ENCODE assay signal across 8 mouse cellular contexts in the genomic region with DNA sequence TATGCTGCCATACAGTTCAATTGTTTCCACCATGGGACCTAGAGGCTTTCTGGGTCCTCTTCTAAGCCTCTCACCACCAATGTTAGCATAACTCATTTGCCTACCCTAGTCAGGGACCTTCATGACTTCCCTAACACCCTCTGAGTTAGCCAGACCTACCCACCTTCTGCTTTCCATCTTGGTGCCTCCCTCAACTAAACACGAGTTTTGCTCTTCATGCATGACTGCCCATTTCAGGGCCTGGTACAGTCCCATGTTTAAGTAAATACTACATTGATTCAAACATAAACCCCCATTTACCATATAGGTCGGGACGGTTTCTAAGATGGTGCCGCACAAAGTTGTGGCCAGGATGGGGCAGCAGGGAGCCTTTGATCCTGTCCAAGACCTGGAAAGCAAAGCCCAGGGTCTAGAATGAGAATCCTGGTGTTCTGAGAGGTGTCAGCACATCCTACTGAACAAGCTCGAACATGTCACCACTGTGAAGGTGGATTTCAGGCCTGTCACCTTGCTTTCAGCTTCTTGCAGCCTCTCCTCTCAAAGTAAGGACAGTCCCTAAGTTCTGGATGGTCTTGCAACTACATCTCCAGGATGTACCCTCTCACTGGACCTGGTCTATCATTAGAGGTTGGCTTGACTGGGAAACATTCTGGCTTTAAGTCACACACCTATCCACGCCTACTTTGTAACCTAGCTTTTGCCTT. TPM values are rescaled to one million over a fixed set of nuclear protein-coding genes. Genes with fewer than 3 reads are reported as not detected.
DNase-seq lines count a peak whose midpoint lies in the region; ATAC-seq and TF ChIP-seq lines count a peak whose summit lies in the region.

No protein-coding gene starts in this region.

- H3K36me3 ChIP-seq in heart, embryonic 10.5 days: peaks cover 66% of the 10 kb centered on the region
- H3K36me3 ChIP-seq in neural tube, embryonic 12.5 days: peaks cover 58% of the 10 kb centered on the region
- H3K36me3 ChIP-seq in limb, embryonic 14.5 days (ENCODE audit: control insufficient read depth, insufficient read depth, low read length): peaks cover 63% of the 10 kb centered on the region
- peaks cover 31% of the 10 kb centered on the region for H3K36me3 ChIP-seq in stomach, postnatal 0 days (ENCODE audit: control insufficient read depth, insufficient read depth, low read length)

- TF ChIP-seq POLR2A in limb, embryonic 14.5 days (IDR thresholded peaks at IDR 0.05; ENCODE audit: borderline replicate concordance, extremely low read depth, insufficient read depth, insufficient read length): no peak

- DNase-seq in heart, embryonic 10.5 days (ENCODE audit: low spot score): no peak
- no peak for DNase-seq in heart, adult 18-20 months
- DNase-seq in neural tube, embryonic 10.5 days (ENCODE audit: extremely low spot score, low spot score): no peak
- no peak for DNase-seq in limb, embryonic 14.5 days (ENCODE audit: low spot score)
- no peak for DNase-seq in stomach, postnatal 0 days (ENCODE audit: low spot score)
- DNase-seq in frontal cortex, postnatal 36 days (ENCODE audit: low spot score in 2 of 2): no peak
- DNase-seq in heart, postnatal 10 days: no peak

- H3K4me2 ChIP-seq in neural tube, embryonic 12.5 days (replicated peaks): peak overlapping the region; percentile 93
- peak overlapping the region; percentile 84; the same call in 1 of the 2 replicates for H3K4me2 ChIP-seq in limb, embryonic 14.5 days (replicated peaks; ENCODE audit: low read depth, low read length, severe bottlenecking)
- peak overlapping the region; percentile 97; the same call in 1 of the 2 replicates for H3K4me2 ChIP-seq in stomach, postnatal 0 days (replicated peaks; ENCODE audit: low read depth)

- peaks cover 25% of the 10 kb centered on the region for H3K4me1 ChIP-seq in heart, embryonic 10.5 days
- peaks cover 24% of the 10 kb centered on the region for H3K4me1 ChIP-seq in neural tube, embryonic 12.5 days
- H3K4me1 ChIP-seq in limb, embryonic 14.5 days (ENCODE audit: control insufficient read depth, insufficient read depth, low read length): peaks cover 15% of the 10 kb centered on the region; the same call in 1 of the 2 replicates
- no peaks in the 10 kb centered on the region for H3K4me1 ChIP-seq in stomach, postnatal 0 days (replicated peaks; ENCODE audit: control insufficient read depth, insufficient read depth)

- H3K4me3 ChIP-seq in heart, embryonic 10.5 days: peak overlapping the region; percentile 86; the same call in 1 of the 2 replicates
- peak overlapping the region; percentile 97; the same call in 1 of the 2 replicates for H3K4me3 ChIP-seq in neural tube, embryonic 12.5 days
- no peak overlapping the region; the same call in 1 of the 2 replicates for H3K4me3 ChIP-seq in limb, embryonic 14.5 days (replicated peaks; ENCODE audit: low read length)
- no peak overlapping the region for H3K4me3 ChIP-seq in stomach, postnatal 0 days (ENCODE audit: low read depth, low read length)

- TF ChIP-seq EP300 in stomach, postnatal 0 days (optimal IDR thresholded peaks at IDR 0.05): no peak

- no peak for TF ChIP-seq CTCF in stomach, postnatal 0 days (IDR thresholded peaks at IDR 0.05; ENCODE audit: low read depth)

- H3K9ac ChIP-seq in neural tube, embryonic 12.5 days: no peak overlapping the region
- H3K9ac ChIP-seq in limb, embryonic 14.5 days (ENCODE audit: low read depth, low read length, severe bottlenecking): peak overlapping the region; percentile 57; the same call in 1 of the 2 replicates
- no peak overlapping the region for H3K9ac ChIP-seq in stomach, postnatal 0 days (ENCODE audit: low read length)

- no peaks in the 10 kb centered on the region for H3K9me3 ChIP-seq in heart, embryonic 10.5 days
- no peaks in the 10 kb centered on the region for H3K9me3 ChIP-seq in neural tube, embryonic 12.5 days
- H3K9me3 ChIP-seq in limb, embryonic 14.5 days (ENCODE audit: control insufficient read depth, low read length): no peaks in the 10 kb centered on the region
- H3K9me3 ChIP-seq in stomach, postnatal 0 days (ENCODE audit: control insufficient read depth, low read length): no peaks in the 10 kb centered on the region

- 86% methylated on average over 6 of the region's 6 CpGs for WGBS in heart, embryonic 10.5 days
- 90% methylated on average over 6 of the region's 6 CpGs for WGBS in neural tube, embryonic 12.5 days
- 86% methylated on average over 6 of the region's 6 CpGs for WGBS in limb, embryonic 14.5 days
- 79% methylated on average over 6 of the region's 6 CpGs for WGBS in stomach, postnatal 0 days

- intact Hi-C loops in heart, postnatal 10 days (cut with DNase I): no loop called here

- no peak for ATAC-seq in neural tube, embryonic 12.5 days (ENCODE audit: low FRiP score, low read depth)
- ATAC-seq in limb, embryonic 14.5 days (ENCODE audit: low FRiP score, low read depth): no peak
- no peak for ATAC-seq in stomach, postnatal 0 days (ENCODE audit: low FRiP score, low TSS enrichment)

- H3K27ac ChIP-seq in heart, embryonic 10.5 days: no peak overlapping the region
- H3K27ac ChIP-seq in neural tube, embryonic 12.5 days: no peak overlapping the region
- no peak overlapping the region for H3K27ac ChIP-seq in limb, embryonic 14.5 days (replicated peaks; ENCODE audit: low read depth, low read length)
- H3K27ac ChIP-seq in stomach, postnatal 0 days (replicated peaks): 0 out of 2 replicates have a peak overlapping the region, but pooled peaks have one; percentile 78

- H3K27me3 ChIP-seq in heart, embryonic 10.5 days (ENCODE audit: insufficient read depth, poor library complexity, severe bottlenecking): no peaks in the 10 kb centered on the region
- no peaks in the 10 kb centered on the region for H3K27me3 ChIP-seq in neural tube, embryonic 12.5 days (replicated peaks)
- H3K27me3 ChIP-seq in limb, embryonic 14.5 days (ENCODE audit: control insufficient read depth, insufficient read depth, low read length): no peaks in the 10 kb centered on the region
- H3K27me3 ChIP-seq in stomach, postnatal 0 days (ENCODE audit: control insufficient read depth, insufficient read depth, low read length): no peaks in the 10 kb centered on the region

RNA-seq across cellular contexts. Expression of gene Timm29, which starts 1.2 kb away (rescaled TPM):
- polyA plus RNA-seq in heart, embryonic 10.5 days (2016; fragmentation: Nextera tagmentation; extraction: Ambion mirVana): 27.4 and 33.3 TPM in 2 replicates
- 10 to 100 TPM; 62.0 to 62.2 TPM for total RNA-seq in heart, adult 18-20 months (2021)
- polyA plus RNA-seq in neural tube, embryonic 12.5 days (2016; fragmentation: Nextera tagmentation; extraction: Ambion mirVana): 58.2 and 62.4 TPM in 2 replicates
- 35.5 and 40.8 TPM in 2 replicates for polyA plus RNA-seq in limb, embryonic 14.5 days (2012; rRNA removed)
- polyA plus RNA-seq in limb, embryonic 14.5 days (2014; fragmentation: Nextera tagmentation; extraction: Ambion mirVana): 39.8 and 43.0 TPM in 2 replicates
- 16.5 and 18.2 TPM in 2 replicates for polyA plus RNA-seq in stomach, postnatal 0 days (2015; fragmentation: Nextera tagmentation; extraction: Ambion mirVana)
- total RNA-seq in heart, postnatal 10 days (2021): 10 to 100 TPM; 45.7 to 45.8 TPM

RNA-seq across cellular contexts. Expression of gene Yipf2, which starts 1.3 kb away (rescaled TPM):
- 17.1 and 22.8 TPM in 2 replicates for polyA plus RNA-seq in heart, embryonic 10.5 days (2016; fragmentation: Nextera tagmentation; extraction: Ambion mirVana)
- 1 to 10 TPM; 4.8 to 7.6 TPM for total RNA-seq in heart, adult 18-20 months (2021)
- 22.0 and 22.1 TPM in 2 replicates for polyA plus RNA-seq in neural tube, embryonic 12.5 days (2016; fragmentation: Nextera tagmentation; extraction: Ambion mirVana)
- 19.6 and 24.0 TPM in 2 replicates for polyA plus RNA-seq in limb, embryonic 14.5 days (2012; rRNA removed)
- 18.1 and 23.6 TPM in 2 replicates for polyA plus RNA-seq in limb, embryonic 14.5 days (2014; fragmentation: Nextera tagmentation; extraction: Ambion mirVana)
- polyA plus RNA-seq in stomach, postnatal 0 days (2015; fragmentation: Nextera tagmentation; extraction: Ambion mirVana): 22.5 and 25.5 TPM in 2 replicates
- 1 to 10 TPM; 6.8 to 7.9 TPM for total RNA-seq in heart, postnatal 10 days (2021)

RNA-seq across cellular contexts. Expression of gene Smarca4, which starts 24.7 kb away (rescaled TPM):
- 91.1 and 113 TPM in 2 replicates for polyA plus RNA-seq in heart, embryonic 10.5 days (2016; fragmentation: Nextera tagmentation; extraction: Ambion mirVana)
- 10 to 100 TPM; 45.7 to 50.8 TPM for total RNA-seq in heart, adult 18-20 months (2021)
- polyA plus RNA-seq in neural tube, embryonic 12.5 days (2016; fragmentation: Nextera tagmentation; extraction: Ambion mirVana): 178 and 186 TPM in 2 replicates
- polyA plus RNA-seq in limb, embryonic 14.5 days (2012; rRNA removed): 94.4 and 94.8 TPM in 2 replicates
- 81.1 and 90.4 TPM in 2 replicates for polyA plus RNA-seq in limb, embryonic 14.5 days (2014; fragmentation: Nextera tagmentation; extraction: Ambion mirVana)
- polyA plus RNA-seq in stomach, postnatal 0 days (2015; fragmentation: Nextera tagmentation; extraction: Ambion mirVana): 27.2 and 29.0 TPM in 2 replicates
- 10 to 100 TPM; 55.6 to 59.8 TPM for total RNA-seq in heart, postnatal 10 days (2021)

RNA-seq across cellular contexts. Expression of gene Carm1, which starts 44.6 kb away (rescaled TPM):
- polyA plus RNA-seq in heart, embryonic 10.5 days (2016; fragmentation: Nextera tagmentation; extraction: Ambion mirVana): 49.0 and 59.6 TPM in 2 replicates
- total RNA-seq in heart, adult 18-20 months (2021): 10 to 100 TPM; 57.7 to 61.2 TPM
- 64.4 and 77.4 TPM in 2 replicates for polyA plus RNA-seq in neural tube, embryonic 12.5 days (2016; fragmentation: Nextera tagmentation; extraction: Ambion mirVana)
- polyA plus RNA-seq in limb, embryonic 14.5 days (2012; rRNA removed): 171 and 242 TPM in 2 replicates
- polyA plus RNA-seq in limb, embryonic 14.5 days (2014; fragmentation: Nextera tagmentation; extraction: Ambion mirVana): 71.5 and 80.3 TPM in 2 replicates
- polyA plus RNA-seq in stomach, postnatal 0 days (2015; fragmentation: Nextera tagmentation; extraction: Ambion mirVana): 12.0 and 15.5 TPM in 2 replicates
- 10 to 100 TPM; 65.9 to 66.1 TPM for total RNA-seq in heart, postnatal 10 days (2021)

Comparison
In these comparisons a context has a peak if more than half of its experiments do, and no peak if none do; other contexts are left out.
1. H3K4me3 ChIP-seq: peak in heart, embryonic 10.5 days (single experiment) and neural tube, embryonic 12.5 days (single experiment); none in limb, embryonic 14.5 days (single experiment) and stomach, postnatal 0 days (single experiment).
2. Peak in every context shown above with its lines, with median percentiles within 50 percentile points of each other: H3K4me2 ChIP-seq.